Comparison of ENCODE assay signal across 4 mouse cellular contexts in the genomic region with DNA sequence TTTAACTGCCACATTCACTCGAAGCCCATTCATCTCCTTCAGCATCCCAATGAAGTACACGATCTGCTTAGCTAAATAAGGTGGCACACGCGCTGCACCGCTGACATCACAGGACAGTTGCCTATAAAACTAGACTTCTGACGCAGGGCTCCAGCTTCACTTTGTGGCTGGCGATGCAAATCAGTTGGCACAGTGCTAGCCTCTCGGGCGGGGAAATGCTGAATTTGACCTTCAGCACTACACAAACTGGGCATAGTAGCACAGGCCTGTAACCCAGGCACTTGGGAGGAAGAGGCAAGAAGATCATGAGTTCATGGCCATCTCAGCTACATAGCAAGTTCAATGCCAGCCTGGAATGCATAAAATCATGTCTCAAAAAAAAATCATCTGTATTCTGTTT. TPM values are rescaled to one million over a fixed set of nuclear protein-coding genes. Genes with fewer than 3 reads are reported as not detected.
"Had no signal": no experiment of that assay in that cellular context is flagged by ENCODE, and none has a peak within 500 bp of the region (broad histone marks: within the 10 kb centered on the region; RNA-seq: fewer than 3 reads in every experiment).

No protein-coding gene starts in this region.

RNA-seq across cellular contexts. Expression of a gene that starts 6.4 kb away (rescaled TPM):
- total RNA-seq: monocyte, adult 5-6 weeks; neutrophil, adult 5-6 weeks had no signal

RNA-seq across cellular contexts. Expression of a gene that starts 50.3 kb away (rescaled TPM):
- total RNA-seq: layer of hippocampus, adult 18-20 months; left cerebral cortex, adult 8-10 months; monocyte, adult 5-6 weeks; neutrophil, adult 5-6 weeks had no signal
